Mouse (Mus musculus) 3134 (cell line): ENCODE measurements around the gene Tmem268.

Source experiments
- DNase-seq: peaks from one replicate; pipeline ENCODE4 v3.0.0-alpha.2; 2011; ENCODE audit warnings: low spot score; ENCODE audit not compliant: insufficient read length; ENCODE audit errors: extremely low read depth

Gene Tmem268

DNA sequence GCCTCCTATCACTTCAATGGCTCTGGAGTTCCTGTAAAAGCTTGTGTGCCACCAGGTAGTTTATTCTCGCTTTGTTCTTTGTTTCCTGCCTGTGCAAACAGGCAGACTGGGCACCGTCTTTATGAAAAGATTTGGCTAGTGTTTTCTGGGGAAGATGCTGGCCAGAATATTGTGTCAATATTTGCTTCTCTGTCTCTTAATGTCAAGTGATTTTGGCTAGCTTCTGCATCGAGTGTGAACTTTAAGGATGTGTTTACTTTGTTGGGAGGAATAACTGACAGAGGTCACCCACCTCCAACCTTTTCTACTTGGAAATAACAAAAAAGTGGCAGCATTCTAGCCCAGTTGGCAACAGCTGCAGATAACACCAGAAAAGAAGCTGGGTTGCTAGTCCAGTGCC is 4.0 kb upstream of the Tmem268 start:
- no peak for DNase-seq

DNA sequence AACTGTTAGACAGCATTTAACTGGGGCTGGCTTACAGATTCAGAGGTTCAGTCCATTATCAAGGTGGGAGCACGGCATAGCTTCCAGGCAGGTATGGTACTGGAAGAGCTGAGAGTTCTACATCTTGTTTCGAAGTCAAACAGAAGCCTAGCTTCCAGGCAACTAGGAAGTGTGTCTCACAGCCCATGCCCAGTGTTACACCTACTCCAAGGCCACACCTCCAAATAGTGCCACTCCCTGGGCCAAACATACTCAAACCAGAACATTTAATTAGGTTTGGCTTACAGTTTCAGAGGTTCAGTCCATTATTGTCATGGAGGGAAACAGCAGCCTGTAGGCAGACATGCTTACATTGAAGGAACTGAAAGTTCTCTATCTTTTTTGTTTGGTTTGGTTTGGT is 3.5 kb upstream of the Tmem268 start:
- DNase-seq, result no peak

DNA sequence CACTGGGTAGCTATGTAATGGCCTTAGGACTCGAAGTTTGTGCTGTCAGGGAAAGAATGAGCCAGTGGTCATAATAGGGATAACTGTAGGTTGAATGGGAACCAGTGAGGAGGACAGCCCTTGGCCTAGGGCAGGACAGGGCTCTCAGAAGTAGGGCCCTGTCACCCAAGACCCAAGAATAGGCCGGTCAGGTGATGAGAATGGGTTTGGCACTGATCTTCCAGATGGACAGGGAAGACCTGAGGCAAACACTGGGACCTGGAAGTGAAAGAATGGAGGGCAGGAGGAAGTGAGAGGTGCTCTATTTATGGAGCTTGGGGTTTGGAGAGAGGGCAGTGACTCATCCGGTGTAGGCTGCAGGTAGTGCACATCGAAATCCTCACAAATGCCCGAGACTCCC is 1.9 kb upstream of the Tmem268 start:
- DNase-seq, result no peak

DNA sequence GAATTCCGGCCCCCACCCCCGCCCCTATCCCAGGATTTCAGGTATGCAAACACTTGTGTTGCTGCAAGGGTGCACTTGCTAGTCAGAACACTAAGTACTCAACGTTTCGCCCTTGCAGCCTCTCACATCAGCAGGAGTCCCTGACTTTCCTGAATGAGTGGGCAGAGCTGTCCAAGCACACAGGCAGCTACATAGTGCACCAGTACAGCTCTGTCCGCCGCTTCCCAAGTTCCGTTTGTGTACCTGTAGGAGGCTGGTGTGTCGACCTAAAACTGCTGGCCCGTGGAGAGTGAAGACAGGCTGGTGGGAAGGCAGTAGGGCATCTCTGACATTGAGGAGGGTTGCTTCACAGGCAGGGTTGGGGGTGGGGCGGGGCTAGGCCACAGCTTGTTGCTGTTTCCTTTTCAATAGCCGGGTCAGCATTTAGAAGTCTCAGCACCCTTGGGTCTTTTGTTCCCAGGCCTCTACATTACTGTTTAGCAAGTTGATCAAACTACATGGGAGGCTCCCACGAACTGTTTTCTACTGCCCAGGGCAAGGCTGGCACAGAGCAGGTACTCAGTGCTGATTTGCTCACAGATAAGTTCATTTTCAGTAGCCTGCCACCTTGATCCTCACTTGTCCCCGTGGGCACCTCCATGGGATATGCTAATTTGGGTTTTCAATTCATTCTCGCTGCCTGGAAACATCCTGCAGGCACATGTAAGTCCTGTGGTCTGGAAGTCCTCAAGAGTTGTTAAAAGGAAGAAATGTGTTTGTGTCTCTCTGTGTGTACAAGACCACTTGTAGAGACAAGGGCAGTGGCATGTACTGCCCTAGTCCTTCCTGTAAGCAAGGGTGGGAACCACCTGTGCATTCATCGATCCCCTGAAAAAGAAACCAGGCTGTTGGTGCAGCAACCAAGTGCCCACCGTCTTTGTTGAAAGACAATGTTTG is 1.2 kb upstream of the Tmem268 start:
- DNase-seq, result peak; percentile 47

DNA sequence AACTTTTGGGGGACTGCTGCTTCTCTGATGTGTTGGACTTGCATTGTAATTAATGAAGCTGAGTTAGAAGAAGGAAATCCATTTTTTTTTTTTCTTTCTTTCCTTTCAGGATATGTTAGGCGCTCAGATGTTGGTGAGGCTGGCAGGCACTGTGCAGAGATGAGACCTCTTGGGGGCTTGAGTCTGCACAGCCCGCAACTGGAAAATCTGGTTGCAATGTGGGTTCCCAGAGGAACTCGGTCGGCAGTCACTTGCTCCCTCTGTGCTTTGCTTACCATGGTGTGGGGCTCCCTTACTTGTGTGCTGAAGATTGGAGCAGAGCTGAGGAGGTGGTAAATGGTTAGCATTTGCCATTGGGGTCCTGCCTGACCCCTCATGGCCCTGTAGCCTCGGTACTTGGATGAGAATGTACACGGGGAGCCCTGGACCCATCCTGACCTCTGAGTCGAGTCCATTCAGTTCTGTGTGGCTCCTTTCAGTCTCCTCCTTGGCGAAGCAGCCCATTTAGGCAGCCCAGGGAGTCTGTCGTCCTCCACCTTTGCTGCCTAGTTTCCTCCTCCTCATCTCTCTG is 631 bp downstream of the Tmem268 start:
- DNase-seq, result peak; percentile 45

DNA sequence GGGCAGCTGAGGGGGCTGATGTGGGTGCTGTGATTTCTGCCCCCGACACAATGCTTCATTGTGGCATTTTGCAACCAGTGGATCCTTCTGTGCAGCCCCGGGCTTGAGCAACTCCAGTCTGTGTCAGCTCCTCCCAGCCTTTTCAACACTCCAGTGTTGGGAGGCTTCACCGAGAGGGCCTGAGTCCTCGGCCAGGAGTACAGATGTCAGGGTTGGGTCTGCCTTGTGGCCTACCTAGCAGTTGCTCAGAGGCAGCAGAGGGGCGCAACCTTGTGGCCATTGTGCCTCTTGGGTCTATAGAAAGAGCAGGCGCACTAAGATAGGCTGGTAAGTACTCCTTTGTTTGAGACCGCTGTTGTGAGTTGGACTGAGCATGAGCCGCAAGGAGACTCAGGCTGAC is 1.5 kb downstream of the Tmem268 start:
- peak; percentile 76 for DNase-seq

DNA sequence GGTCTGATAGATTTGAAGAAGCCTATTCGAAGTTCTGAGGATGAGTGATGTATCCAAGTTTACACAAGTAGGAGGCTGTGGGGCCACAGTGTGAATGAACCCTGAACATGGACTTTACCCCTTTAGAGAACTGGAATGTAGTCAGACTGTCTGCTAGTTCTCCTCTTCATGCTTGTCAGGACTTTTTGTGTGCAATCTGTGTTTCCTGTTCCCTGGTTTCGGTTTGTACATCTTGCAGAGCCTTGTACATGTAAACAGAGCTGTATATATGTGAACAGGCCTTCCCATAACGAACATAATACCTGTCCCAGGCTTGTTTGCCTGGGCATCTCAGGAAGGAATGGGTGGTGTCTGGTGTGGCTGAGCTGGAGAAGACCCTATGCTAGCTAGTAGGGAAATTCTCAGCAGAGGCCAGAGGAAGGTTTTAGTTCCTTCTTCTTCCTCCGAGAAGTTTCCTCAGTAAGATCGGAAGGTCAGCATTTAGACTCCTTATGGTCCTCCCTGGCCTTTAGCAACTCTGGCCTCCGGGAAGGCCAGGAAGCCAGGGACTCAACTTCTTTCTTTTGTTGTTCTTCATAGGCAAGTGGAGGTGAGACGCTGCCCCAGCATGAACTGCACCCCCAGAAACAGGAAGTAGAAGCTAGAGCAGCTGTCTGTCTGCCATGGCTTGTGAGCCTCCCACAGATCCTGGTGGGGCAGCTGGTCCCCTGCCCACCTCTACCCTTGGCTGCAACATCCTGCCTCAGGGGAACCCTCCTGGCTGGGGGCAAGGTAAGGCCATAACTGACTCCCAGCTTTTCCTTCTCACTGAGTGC is 3.5 kb downstream of the Tmem268 start:
- no peak for DNase-seq

DNA sequence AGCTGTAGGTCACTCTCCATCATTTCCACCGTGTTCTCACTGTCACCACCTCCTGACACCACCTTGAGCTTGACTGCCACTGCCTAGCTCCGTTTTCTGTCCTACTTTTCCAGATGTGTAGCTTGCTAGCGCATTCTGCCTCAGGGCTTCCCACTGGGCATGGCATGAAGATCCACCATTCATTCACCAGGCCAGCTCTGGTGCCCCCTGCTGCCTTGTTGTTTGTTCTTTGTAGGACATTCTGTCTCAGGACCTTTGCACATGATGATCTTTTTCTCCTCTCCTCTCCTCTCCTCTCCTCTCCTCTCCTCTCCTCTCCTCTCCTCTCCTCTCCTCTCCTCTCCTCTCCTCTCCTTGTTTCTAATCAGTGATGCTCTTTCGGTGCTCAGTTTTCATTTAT is 4.2 kb downstream of the Tmem268 start:
- no peak for DNase-seq

DNA sequence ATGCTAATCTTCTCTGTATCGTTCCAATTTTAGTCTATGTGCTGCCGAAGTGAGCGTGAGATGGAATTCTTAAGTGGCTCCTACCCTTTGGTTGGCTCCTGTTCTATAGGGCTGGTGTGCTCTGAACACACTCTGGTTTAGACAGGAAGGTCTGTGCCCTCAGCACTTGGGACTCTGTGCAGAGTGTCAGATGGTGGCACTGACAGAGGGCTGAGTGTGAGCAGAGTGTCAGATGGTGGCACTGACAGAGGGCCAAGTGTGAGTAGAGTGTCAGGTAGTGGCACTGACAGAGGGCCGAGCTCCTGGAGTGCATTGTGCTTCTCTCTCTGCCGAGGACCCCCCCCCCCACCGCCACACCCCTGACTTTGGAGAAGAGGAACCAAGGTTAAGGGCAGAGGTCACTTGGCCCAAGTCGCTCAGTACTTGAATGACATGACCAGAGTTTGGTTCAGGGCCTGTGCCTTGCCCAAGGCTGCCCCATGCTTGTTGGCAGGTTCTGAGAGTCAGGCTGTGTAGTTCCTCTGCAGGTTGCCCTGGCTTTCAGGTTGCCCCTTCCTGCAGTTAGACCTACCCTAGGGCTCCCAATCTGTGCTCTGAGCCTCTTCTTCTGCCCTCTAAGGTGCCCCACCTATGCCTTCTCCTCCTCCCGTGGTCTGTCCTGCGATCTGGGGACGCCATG is 9.3 kb downstream of the Tmem268 start:
- no peak for DNase-seq

DNA sequence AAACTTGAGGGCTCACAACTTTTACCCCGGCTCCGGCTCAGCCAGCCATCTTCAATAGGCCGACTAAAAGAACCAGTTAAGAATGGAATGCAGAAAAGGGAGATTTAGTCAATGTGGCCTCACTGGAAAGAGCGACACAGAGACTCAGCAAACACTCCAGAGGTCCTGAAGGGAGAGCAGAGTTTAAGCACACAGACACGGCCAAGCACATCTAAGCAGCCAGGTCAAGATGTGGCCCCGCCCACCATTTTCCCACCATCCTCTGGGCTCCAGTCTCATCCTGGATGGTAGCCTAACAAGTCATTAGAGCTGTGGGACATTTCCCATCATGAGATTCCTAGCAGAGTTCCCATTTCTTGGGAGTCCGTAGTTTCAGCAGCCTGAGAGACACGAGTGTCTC is 10.7 kb downstream of the Tmem268 start:
- DNase-seq, result no peak

DNA sequence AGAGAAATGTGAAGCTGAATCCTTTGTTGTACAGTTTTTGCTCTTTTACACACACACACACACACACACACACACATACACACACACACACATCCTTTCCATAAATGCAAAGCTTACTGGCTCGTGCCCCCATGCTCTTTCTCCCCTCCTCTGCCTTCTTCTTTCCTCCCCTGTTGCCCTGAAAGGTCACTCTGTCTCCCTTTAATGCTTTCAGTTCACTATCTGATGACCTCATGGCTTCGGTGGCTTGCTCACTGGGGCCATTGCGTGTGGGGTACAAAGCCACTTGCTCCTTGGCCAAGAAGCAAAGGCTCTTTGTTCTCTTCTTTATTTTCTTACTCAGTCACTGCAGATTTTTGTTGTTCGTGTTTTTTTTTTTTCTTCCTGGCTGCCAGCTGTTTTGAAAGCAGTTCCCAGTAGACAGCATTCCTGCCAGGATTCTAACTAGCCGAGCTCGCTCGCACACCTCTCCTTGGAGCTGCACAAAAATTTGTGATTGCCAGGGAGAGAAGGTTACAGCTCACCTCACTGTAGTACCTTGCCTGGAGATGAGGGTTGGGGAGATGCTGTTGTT is 11.7 kb downstream of the Tmem268 start:
- DNase-seq, result no peak

DNA sequence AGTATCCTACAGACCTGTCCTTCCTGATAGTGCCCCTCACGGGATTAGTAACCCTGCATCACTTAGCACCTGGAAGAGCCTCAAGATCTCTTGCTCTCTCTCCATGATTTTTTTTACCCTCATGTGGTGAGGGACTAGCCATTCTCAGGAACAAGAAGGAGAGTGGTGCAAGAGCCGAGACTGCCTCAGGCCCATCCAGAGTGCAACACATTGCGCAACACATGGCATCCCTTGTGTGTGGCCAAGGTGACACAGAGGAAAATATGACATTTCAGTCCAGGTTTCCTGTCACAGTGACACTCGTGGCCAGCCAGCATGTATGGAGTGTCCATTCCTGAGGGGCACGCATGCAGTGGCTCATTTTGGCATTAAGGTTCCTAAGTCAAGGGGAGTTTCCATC is 14.0 kb downstream of the Tmem268 start:
- DNase-seq, result no peak

DNA sequence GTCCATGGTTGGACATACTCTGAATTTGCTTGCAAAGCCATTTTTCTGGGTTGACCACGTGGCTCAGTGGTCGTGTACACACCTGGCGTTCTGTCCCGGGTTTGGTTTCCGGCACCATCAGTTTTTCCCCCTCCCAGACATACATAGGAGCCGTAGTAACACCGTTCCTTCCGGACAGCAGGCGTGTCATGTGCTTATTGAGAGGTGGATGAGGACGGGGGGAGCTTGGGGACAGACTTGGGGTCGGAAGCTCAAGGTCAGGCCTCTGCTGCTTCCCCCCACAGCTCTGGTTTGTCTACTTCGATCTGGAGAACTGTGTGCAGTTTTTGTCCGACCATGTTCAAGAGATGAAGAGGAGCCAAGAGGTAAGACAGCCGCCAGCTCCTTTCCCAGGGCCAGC is 21.1 kb downstream of the Tmem268 start:
- no peak for DNase-seq

DNA sequence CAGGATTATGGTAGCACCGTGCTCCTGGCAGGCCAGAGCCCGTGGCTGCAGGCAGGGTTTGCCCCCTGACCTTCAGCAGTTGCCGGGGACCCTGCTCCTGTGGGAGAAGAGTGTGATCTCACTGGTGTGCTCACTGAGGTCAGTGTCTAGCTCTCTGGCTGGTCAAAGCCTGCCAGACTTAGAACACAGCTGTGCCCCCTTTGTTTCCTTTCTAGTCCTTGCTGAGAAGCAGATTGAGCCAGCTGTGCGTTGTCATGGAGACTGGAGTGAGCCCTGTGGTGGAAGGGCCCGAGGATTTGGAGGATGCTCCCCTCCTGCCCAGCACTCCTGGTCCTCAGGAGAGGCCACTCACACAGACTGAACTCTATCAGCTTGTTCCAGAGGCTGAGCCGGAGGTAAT is 21.5 kb downstream of the Tmem268 start:
- DNase-seq, result no peak

DNA sequence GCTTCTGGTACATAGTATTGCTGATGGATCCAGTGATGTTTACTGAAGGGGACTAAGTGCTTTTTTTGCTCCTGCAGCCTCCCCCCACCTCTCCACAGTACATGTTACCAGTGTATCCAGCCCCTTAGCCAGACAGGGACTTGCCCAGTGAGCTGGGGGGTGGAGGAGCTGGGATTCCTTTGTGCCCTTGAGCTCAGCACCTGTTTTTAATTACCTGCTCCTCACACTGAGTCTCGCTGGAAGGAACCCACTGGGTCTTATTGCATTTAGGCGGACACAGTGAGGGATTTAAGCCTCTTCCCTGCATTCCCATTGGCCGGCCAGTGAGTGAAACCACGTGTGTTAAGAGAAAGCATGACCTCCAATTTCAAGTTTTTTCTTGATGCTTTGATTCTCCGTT is 24.0 kb downstream of the Tmem268 start:
- no peak for DNase-seq

DNA sequence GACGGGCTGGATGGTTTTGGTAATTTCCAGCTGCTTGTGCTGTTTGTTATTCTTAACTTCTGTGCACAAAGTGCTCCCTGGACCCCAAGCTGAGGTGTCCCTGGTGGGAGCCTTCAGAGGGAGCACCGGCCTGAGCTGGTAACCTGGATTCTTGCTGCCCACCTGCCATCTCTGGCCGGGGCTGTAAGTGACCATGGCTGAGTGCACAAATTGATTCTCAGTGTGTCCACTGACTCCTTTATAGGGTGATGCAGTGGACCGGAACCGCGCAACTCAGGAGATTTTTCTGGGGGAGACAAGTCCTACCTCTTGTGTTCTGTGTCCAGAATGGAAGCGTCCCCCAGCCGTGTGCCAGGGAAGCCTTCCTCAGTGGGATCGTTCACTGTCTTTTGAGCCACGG is 26.6 kb downstream of the Tmem268 start:
- DNase-seq, result no peak

DNA sequence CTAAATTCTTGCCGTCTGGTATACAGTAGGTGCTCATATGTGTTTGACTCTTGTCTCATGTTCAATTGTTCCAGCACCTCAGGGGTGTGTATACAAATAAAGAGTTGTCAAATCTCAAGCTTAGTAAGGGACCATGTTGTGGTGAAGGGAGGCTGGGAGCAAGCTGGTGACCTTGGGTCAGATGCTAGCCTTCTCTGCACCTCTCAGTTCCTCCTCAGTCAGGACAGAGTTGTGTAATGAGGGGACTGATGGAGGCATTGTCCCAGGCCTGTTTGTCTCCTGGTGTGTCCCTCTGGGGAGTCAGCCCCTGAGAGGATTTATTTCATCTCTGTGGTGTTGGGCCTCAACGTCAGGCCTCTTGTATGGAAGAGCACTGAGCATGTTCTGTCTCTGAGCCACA is 27.7 kb downstream of the Tmem268 start:
- no peak for DNase-seq

DNA sequence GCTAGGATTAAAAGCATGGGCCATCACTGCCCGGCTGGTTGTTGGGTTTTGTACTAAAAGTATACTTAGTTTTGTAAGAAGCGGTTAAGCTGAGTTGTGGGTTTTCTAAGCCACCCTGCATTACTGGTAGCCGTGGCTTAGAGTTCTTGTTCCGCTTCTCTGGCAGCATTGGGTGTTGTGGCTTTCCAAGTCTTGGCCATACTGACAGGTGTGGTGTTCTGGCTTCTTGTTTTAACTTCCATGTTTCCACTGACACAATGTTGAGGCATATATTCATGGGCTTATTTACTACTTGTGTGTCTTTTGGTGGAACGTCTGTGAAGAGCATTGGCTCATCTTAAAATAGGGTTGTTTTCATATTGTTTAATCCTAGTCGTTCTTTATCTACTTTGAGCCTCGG is 31.4 kb downstream of the Tmem268 start:
- DNase-seq, result no peak

DNA sequence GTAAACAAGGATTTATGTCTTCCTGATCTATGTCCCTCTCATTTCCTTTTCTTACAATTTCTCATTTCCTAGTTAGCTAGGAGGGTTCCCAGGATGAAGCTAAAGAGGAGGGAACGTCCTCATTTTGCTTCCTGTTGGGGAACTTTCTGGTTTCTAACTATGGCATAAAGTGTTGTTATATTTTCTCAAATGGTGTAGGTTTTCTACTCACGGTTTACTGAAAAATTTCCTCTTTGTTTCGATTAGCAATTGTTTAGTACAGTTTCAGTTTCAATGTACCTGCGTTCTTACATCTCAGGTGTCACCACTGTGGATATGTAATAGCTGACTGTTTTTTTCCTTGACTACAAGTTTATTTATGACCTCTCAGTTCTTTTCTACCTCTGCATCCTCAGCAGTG is 32.0 kb downstream of the Tmem268 start:
- DNase-seq, result no peak

DNA sequence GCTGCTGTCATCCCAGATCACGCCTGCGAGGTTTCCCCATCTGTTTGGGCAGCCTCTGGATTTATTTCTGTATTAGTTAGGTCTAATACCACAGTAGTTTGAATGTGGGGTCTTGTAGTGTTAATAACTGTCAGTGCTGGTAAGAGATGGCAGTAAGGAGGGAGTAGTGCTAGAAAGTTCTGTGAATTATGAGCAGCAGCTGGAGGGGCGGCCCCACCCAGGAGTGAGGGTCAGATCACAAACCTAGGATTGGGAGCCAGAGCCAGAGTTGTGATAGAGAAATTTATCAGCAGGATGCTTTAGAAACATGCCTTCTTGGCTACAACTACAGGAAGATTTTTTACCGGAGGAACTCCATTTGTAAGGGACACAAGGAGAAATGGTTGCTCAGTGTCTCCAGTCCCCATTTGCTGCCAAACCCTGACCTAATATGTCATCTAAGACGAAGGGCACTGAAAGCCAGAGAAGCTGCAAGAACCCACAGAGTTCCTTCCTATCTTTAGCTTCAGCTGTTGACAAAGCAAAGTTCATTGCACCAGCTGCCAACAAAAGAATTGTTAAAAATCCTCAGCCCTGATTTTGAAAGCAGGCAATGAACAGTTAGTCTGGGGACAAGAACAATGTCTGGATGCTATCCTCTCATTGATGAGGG is 36.0 kb downstream of the Tmem268 start:
- DNase-seq, result no peak
